Mouse (Mus musculus): ENCODE data around the gene Hcar2. TPM values are rescaled to one million over a fixed set of nuclear protein-coding genes. Genes with fewer than 3 reads are reported as not detected.
A peak's percentile ranks its signal among the peaks of the same experiment; 100 is the strongest.

The Hcar2 gene
- polyA plus RNA-seq, 1 experiment from 2014 or later, result 0.08 TPM

DNA sequence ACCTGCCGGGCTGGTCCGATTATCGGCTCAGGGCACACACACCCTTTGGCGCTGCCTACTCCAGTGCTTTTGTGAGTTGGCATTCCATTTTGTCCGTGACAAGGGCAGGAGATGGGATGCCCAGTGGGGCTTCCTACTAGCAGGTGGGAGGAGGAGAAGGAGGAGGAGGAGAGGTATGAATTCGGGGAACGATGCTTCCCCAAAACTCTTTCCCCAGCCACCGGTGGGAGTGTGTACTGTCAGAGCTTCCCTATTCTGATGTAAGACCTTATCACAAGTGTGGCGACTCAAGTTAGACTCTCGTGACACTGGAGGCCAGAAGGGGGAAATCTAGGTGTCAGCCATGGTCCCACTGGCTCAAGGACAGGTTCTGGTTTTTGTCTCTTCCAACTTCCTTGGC lies 19.0 kb upstream of the Hcar2 start:
- no peaks in the 10 kb centered on the region for H3K36me3 ChIP-seq
- H3K4me3 ChIP-seq, result no peak overlapping the region
- WGBS, result 83% methylated on average over 10 of the region's 10 CpGs
- DNase-seq (ENCODE audit: low spot score), result no peak
- no peak overlapping the region for H3K27ac ChIP-seq
- no peaks in the 10 kb centered on the region for H3K27me3 ChIP-seq (ENCODE audit: insufficient read depth, poor library complexity, severe bottlenecking)
- H3K4me1 ChIP-seq (replicated peaks), result peaks cover 8% of the 10 kb centered on the region
- H3K9me3 ChIP-seq, result no peaks in the 10 kb centered on the region

DNA sequence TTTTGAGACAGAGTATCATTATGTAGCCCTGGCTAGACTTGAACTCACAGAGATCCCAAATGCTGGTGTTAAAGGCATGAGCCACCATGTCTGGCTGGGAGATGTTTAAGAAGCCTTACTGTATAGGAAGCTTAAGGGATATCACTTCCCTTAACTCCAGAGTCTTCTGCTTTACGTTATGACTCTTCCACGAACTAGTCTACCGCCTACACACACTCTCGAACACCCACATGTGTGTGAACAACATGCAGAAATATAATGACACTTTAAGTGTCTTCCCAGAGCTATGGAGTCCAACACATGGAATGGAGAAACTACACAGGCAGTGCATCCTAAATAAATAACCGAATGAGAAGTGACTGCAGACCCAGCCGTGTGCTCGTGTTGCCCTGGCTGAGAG lies 18.6 kb upstream of the Hcar2 start:
- no peaks in the 10 kb centered on the region for H3K27me3 ChIP-seq (ENCODE audit: insufficient read depth, poor library complexity, severe bottlenecking)

DNA sequence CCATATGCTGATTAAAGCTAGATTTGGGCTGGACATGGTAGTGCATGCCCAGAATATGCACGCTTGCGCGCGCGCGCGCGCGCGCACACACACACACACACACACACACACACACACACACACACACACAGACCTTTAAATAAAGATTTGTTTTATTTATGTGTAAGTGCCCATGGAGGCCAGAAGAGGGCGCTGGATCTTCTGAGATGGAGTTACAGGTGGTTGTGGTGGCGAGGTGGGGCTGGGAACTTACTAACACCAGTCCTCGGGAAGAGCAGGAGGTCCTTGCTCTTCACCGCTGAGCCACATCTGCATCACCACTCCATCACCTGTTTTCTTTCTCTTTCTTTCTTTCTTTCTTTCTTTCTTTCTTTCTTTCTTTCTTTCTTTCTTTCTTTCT lies 15.5 kb upstream of the Hcar2 start:
- H3K27me3 ChIP-seq (ENCODE audit: insufficient read depth, poor library complexity, severe bottlenecking), result no peaks in the 10 kb centered on the region
- 80% methylated on average over 14 of the region's 14 CpGs for WGBS
- H3K27ac ChIP-seq, result no peak overlapping the region
- peaks cover 8% of the 10 kb centered on the region for H3K4me1 ChIP-seq (replicated peaks)
- H3K9me3 ChIP-seq, result no peaks in the 10 kb centered on the region
- H3K36me3 ChIP-seq, result no peaks in the 10 kb centered on the region
- no peak for DNase-seq (ENCODE audit: low spot score)
- H3K4me3 ChIP-seq, result no peak overlapping the region

More for the DNA sequence above, 18.6 kb upstream of the Hcar2 start:
- WGBS, result 86% methylated on average over 7 of the region's 7 CpGs
- no peaks in the 10 kb centered on the region for H3K9me3 ChIP-seq
- H3K4me1 ChIP-seq (replicated peaks), result peaks cover 8% of the 10 kb centered on the region
- H3K36me3 ChIP-seq, result no peaks in the 10 kb centered on the region
- H3K4me3 ChIP-seq, result no peak overlapping the region
- no peak overlapping the region for H3K27ac ChIP-seq
- DNase-seq (ENCODE audit: low spot score), result no peak

DNA sequence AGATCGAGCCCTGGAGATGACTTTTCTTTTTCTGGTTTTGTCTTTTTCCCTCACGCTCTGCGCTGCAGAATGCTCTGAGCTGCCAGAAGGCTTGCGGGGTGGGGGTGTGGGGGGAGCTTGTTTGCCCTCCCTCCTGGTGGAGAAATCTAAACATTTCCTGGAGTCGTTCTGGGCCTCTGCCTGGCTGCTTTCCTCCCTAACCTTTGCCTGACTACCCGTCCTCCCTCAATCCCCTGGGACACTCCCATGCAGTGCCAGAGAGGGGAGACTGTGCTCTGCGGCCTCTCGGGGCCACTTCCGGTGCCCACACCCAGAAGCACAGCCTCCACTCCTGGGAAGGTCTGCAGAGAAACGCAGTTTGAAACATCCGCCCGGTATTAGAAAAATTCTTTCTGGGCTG lies 14.6 kb upstream of the Hcar2 start, which contains the start of gene Hcar1:
Gene Hcar1 (minus strand): TSS at position 93 of the 400 bp plus-strand sequence.
- Histone ChIP-seq H3K27ac (peak within 1 kb of the TSS; percentile 59; the same call in 1 of the 2 replicates), H3K9me3 (no peaks in the 10 kb centered on the region), H3K4me3 (no peak within 1 kb of the TSS), H3K4me1 (replicated peaks) (peaks cover 8% of the 10 kb centered on the region), H3K27me3 (ENCODE audit: insufficient read depth, poor library complexity, severe bottlenecking) (no peaks in the 10 kb centered on the region), H3K36me3 (no peaks in the 10 kb centered on the region)
- no peak for DNase-seq (ENCODE audit: low spot score)
- 63% methylated on average over 12 of the region's 12 CpGs for WGBS

DNA sequence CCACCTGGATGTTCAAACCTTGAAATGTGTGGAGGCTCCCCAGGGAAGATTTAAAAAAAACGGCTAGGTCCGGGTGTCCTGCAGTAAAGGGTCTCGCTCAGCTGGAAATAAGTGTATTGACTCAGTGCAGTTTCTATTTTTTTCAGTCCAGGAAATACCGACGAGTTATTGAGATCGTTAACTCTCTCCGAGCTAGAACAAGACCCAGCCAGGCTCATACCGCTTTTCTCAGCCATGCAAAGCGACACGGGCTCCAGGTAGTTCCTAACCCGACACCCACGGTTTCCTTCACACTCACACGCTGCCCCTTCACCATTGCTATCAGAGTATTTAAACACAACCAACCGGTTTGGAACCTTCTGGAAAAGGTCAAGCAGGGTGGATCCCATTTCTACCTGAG lies 12.8 kb upstream of the Hcar2 start:
- Histone ChIP-seq H3K4me1 (replicated peaks) (peaks cover 8% of the 10 kb centered on the region), H3K27me3 (ENCODE audit: insufficient read depth, poor library complexity, severe bottlenecking) (no peaks in the 10 kb centered on the region), H3K27ac (no peak overlapping the region), H3K4me3 (no peak overlapping the region), H3K9me3 (no peaks in the 10 kb centered on the region), H3K36me3 (no peaks in the 10 kb centered on the region)
- 80% methylated on average over 14 of the region's 14 CpGs for WGBS
- DNase-seq (ENCODE audit: low spot score), result no peak

DNA sequence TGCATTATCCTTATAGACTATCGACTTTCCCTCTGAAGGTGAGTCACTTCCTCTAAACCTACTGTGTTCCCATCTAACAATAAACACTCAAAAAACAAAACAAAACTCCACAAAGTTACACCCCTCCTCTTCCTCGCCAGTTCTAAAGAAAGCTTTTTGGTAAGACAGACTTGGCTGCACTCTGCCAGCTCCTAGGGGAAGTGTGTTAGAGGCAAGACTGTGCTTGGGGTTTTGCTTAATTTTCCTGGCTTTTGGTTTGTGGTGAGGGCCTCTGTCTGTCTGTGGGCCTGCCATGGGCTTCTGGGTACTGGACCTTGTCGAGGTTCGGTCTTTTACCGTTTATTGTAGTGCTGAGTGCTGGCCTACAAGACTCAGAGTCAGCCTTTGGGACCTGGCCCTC lies 8.9 kb upstream of the Hcar2 start:
- WGBS, result 89% methylated on average over 5 of the region's 5 CpGs
- H3K27me3 ChIP-seq (ENCODE audit: insufficient read depth, poor library complexity, severe bottlenecking), result no peaks in the 10 kb centered on the region
- no peaks in the 10 kb centered on the region for H3K4me1 ChIP-seq (replicated peaks)
- no peaks in the 10 kb centered on the region for H3K9me3 ChIP-seq
- no peaks in the 10 kb centered on the region for H3K36me3 ChIP-seq
- no peak overlapping the region for H3K4me3 ChIP-seq
- DNase-seq (ENCODE audit: low spot score), result no peak
- no peak overlapping the region for H3K27ac ChIP-seq

DNA sequence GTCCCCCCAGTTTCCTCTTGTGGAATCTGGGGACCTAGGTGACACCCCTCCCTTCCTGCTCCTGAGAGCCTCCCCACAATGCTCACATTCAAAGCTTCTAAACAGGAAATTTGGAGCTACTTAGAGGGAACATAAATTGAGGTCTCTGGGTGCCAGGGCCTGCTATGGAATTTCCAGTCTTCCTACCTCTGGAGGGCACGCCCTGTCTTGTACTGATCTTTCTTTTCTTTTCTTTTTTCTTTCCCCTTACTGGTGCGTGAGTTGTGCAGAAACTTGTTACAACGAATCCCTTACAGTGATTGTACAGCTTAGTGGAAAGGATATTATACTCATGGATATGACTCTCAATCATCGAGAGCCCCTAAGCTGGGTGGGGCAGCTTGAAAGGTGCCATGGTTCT lies 4.3 kb upstream of the Hcar2 start:
- no peaks in the 10 kb centered on the region for H3K9me3 ChIP-seq
- no peak overlapping the region for H3K27ac ChIP-seq
- H3K4me1 ChIP-seq (replicated peaks), result no peaks in the 10 kb centered on the region
- WGBS, result 90% methylated on average over 4 of the region's 4 CpGs
- no peaks in the 10 kb centered on the region for H3K36me3 ChIP-seq
- no peak overlapping the region for H3K4me3 ChIP-seq
- no peaks in the 10 kb centered on the region for H3K27me3 ChIP-seq (ENCODE audit: insufficient read depth, poor library complexity, severe bottlenecking)
- no peak for DNase-seq (ENCODE audit: low spot score)

DNA sequence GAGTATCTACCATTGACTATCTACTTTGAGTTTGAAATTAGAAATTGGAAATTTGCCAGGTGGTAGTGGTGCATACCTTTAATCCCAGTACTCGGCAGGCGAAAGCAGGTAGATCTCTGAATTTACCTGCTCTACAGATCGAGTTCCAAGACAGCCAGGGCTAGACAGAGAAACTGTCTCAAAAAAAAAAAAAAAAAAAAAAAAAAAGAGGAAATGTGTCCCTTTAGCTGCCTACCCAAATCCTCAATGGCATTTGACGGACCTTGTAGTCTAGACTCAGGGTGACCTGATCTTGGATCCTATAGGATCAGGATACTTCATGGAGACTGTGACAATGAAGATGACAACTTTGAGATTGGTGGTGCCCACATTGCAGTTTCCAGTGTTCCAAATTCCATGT lies 1.2 kb upstream of the Hcar2 start:
- H3K27me3 ChIP-seq (ENCODE audit: insufficient read depth, poor library complexity, severe bottlenecking), result no peaks in the 10 kb centered on the region

DNA sequence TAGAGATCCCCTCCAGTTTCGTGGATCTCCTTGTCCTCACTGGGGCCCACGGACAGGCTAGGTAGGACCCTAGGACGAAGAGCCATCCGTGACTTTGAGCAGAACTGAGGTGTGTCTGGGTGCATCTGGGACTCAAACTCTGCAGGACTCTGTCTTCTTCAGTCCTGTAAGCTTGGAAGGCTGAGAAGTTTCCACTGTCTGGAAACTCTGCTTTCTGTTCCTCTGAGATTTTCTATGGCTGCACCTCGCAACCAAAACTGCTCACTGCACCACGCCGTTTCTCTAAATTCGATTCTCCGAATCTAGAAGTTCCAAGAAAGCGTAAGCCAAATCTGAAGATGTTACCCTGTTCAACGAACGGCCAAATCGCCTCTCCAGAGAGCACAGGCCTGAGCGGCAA lies 1.4 kb downstream of the Hcar2 start:
- Histone ChIP-seq H3K4me1 (replicated peaks) (peaks cover 8% of the 10 kb centered on the region; the same call in 1 of the 2 replicates), H3K9me3 (no peaks in the 10 kb centered on the region), H3K36me3 (no peaks in the 10 kb centered on the region), H3K27me3 (ENCODE audit: insufficient read depth, poor library complexity, severe bottlenecking) (no peaks in the 10 kb centered on the region), H3K4me3 (no peak overlapping the region), H3K27ac (no peak overlapping the region)
- DNase-seq (ENCODE audit: low spot score), result no peak
- WGBS, result 92% methylated on average over 14 of the region's 14 CpGs

More for the DNA sequence above, 1.2 kb upstream of the Hcar2 start:
- H3K27ac ChIP-seq, result no peak overlapping the region
- no peak for DNase-seq (ENCODE audit: low spot score)
- H3K4me1 ChIP-seq (replicated peaks), result no peaks in the 10 kb centered on the region
- H3K4me3 ChIP-seq, result no peak overlapping the region
- no peaks in the 10 kb centered on the region for H3K36me3 ChIP-seq
- WGBS, result 89% methylated on average over 4 of the region's 4 CpGs
- H3K9me3 ChIP-seq, result no peaks in the 10 kb centered on the region

DNA sequence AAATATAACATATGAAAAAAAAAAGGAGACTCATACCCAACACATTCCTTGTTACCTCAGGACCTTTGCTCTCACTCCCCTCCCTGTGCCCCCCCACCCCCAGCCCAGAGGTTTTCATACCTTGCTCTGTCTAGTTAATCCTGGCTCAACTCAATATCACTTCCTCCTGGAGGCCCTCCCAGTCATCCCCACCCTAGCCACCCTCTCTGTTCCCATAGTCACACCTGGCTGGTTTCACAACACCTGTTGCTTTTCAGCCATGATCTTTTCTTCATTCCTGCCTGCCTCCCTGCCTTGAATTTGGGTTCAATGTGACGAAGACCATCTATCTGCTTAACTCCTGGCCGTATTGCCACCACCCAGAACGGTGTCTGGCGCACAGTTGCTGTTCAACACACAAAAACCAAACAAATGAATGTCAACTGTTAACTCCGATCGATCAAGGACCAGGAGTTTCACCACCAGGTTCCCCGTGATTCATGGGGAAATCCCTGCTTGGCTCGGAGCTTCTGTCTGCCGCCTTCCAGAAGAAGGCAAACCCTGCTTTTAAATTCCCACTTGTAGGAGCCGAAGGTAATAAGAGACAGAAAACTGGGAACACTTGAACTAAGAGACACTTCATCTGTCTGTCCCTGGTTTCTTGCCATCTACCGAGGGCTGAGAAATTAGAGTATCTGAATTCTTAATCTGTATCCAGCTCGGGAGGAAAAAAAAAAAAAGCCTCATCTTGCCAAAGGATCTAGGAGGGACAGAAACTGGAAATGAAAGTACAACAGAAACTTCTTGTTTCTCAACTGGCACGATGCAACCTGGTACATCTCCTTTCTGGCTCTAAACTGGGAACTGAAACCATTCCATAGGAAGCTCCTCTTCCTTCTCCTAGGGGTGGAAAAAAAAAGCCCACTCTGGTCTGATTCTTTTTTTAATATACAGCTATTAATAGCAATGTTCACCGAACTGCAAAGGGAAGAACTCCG lies 2.6 kb downstream of the Hcar2 start:
- Histone ChIP-seq H3K27ac (no peak overlapping the region), H3K4me3 (no peak overlapping the region), H3K9me3 (no peaks in the 10 kb centered on the region), H3K36me3 (no peaks in the 10 kb centered on the region), H3K4me1 (replicated peaks) (peaks cover 9% of the 10 kb centered on the region; the same call in 1 of the 2 replicates), H3K27me3 (ENCODE audit: insufficient read depth, poor library complexity, severe bottlenecking) (no peaks in the 10 kb centered on the region)
- DNase-seq (ENCODE audit: low spot score), result no peak
- 89% methylated on average over 15 of the region's 15 CpGs for WGBS

DNA sequence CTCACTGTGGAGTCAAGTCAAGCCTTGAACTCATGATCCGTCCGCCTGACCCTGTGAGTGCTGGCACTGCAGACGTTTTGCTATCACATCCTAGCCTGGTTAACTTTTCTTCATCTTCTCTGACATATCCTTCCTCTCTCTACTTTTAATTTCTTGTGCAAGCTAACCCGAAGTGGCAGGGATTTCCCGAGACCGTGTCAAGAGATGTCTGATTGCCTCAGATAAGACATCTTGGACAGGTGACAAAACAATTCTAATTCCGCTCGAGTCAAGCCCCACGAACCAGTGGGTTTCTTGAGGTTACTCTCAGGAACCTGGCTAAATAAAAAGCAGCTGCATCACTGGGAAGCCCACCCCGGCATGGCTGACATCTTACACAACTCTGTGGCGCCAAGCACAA lies 6.5 kb downstream of the Hcar2 start:
- peaks cover 9% of the 10 kb centered on the region; the same call in 1 of the 2 replicates for H3K4me1 ChIP-seq (replicated peaks)
- 80% methylated on average over 11 of the region's 11 CpGs for WGBS
- no peaks in the 10 kb centered on the region for H3K27me3 ChIP-seq (ENCODE audit: insufficient read depth, poor library complexity, severe bottlenecking)
- DNase-seq (ENCODE audit: low spot score), result no peak
- no peaks in the 10 kb centered on the region for H3K9me3 ChIP-seq
- no peaks in the 10 kb centered on the region for H3K36me3 ChIP-seq
- no peak overlapping the region for H3K4me3 ChIP-seq
- H3K27ac ChIP-seq, result no peak overlapping the region

DNA sequence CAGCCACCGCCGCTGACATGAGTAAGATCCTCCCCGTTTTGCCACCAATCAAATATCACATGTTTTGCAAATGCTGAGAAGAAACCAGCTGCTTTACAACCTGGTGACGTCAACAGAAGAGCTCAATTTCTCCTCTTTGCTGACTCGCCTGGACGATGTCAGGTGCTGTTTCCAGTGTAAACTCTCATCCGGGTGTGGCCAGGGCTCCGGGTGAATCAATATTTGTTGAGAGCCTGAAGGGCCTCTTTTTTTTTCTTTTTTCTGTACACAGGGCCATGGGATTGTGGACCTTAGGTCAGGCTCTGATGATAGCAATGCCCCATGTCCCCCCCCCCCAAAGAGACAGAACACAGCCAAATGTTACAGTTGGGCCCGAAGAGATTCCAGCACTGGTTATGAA lies 10.8 kb downstream of the Hcar2 start:
- H3K27me3 ChIP-seq (ENCODE audit: insufficient read depth, poor library complexity, severe bottlenecking), result no peaks in the 10 kb centered on the region
- no peaks in the 10 kb centered on the region for H3K9me3 ChIP-seq
- 0 out of 2 replicates have a peak, but pooled peaks cover 4% of the 10 kb centered on the region for H3K4me1 ChIP-seq (replicated peaks)
- 87% methylated on average over 9 of the region's 9 CpGs for WGBS
- no peaks in the 10 kb centered on the region for H3K36me3 ChIP-seq
- DNase-seq (ENCODE audit: low spot score), result no peak
- H3K27ac ChIP-seq, result no peak overlapping the region
- H3K4me3 ChIP-seq, result no peak overlapping the region

DNA sequence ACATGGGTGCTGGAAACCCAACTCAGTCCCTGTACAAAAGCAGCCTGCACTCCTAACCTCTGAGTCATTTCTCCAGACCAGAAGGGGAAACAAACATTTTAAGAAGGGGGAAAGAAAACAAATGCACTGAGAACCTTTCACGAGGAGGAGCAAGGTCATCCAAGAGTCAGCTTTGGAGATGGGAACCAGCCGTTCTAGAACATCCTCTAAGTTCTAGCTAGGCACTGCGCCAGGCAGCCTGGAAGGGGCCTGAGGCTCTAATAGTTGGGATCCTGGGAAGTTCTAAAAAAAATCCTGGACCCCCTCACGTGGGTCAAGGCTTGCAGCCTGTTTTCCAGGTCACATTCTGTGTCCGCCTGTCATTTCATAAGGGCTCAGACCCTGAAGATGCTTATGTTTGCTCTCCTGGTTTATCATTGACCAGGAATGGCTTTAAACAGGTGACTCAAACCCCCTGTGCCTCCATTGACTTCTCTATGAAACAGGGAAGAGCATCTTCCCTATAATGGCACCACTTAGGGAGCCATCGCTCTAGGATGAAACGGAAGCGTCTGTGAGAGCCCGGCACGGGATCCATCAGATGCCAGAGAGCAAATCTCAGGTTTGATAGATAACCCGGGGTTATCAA lies 11.3 kb downstream of the Hcar2 start:
- Histone ChIP-seq H3K27ac (no peak overlapping the region), H3K27me3 (ENCODE audit: insufficient read depth, poor library complexity, severe bottlenecking) (no peaks in the 10 kb centered on the region), H3K9me3 (no peaks in the 10 kb centered on the region), H3K4me3 (no peak overlapping the region), H3K4me1 (replicated peaks) (0 out of 2 replicates have a peak, but pooled peaks cover 1% of the 10 kb centered on the region), H3K36me3 (no peaks in the 10 kb centered on the region)
- WGBS, result 88% methylated on average over 11 of the region's 11 CpGs
- DNase-seq (ENCODE audit: low spot score), result no peak
